Mouse (Mus musculus): ENCODE data around the gene Zbp1.

- no peak for TF ChIP-seq CTCF (IDR thresholded peaks at IDR 0.05; ENCODE audit: borderline replicate concordance, insufficient read depth, low read depth, low read length)
- no peak for TF ChIP-seq POLR2A (IDR thresholded peaks at IDR 0.05; ENCODE audit: borderline replicate concordance, insufficient read depth, low read length)
Observed at GRCm38 (mm10) chr2:173247197-173247596, 28.5 kb upstream of the Zbp1 start.

Measured in cerebellum, adult 2 months (tissue).